In the genomic region with DNA sequence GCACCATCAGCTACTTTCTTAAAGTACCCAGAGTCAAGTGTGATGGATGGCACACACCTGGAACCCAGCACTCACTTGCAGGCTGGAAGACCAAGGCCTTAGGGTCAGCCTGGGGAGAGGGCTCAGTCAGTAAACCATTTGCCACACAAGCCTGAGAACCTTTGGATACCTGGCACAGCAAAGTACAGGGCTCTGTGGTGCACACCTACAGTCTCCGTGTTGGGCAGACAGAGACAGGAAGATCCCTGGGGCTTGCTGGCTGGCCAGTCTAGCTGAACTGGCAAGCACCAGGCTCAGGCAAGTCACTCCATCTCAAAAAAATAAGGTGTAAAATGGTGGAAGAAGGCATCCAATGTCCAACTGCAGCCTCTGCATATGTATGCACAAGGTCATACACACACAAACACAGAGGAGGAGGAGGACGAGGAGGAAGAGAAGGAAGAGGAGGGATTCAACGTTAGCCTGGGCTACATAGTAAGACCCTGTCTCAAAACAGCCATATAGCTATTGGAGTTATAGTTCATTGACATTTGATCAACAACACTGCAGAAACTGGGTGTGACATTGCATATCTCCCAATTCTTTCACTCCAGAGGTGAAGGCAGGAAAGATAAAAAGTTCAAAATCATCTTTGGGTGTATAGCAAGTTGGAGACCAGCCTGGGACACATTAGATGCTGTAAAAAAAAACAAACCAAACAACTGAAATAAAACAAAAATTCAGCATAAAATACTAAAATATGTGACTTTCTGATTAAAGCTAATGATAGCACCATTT, we compare ENCODE assay signal across 27 mouse cellular contexts.
DNase-seq lines count a peak whose midpoint lies in the region; ATAC-seq and TF ChIP-seq lines count a peak whose summit lies in the region.
"Had no signal": no experiment of that assay in that cellular context is flagged by ENCODE, and none has a peak within 500 bp of the region (broad histone marks: within the 10 kb centered on the region; RNA-seq: fewer than 3 reads in every experiment).

No protein-coding gene starts in this region.

- H3K9ac ChIP-seq in liver, embryonic 11.5 days (ENCODE audit: low read depth, low read length): peak overlapping the region; percentile 23; the same call in 1 of the 2 replicates
- peak overlapping the region; percentile 33; the same call in 1 of the 2 replicates for H3K9ac ChIP-seq in liver, embryonic 15.5 days
- no peak overlapping the region for H3K9ac ChIP-seq in stomach, postnatal 0 days (ENCODE audit: low read length)
- H3K9ac ChIP-seq: forebrain, postnatal 0 days; heart, embryonic 15.5 days; hindbrain, embryonic 12.5 days; intestine, embryonic 15.5 days; lung, embryonic 14.5 days; midbrain, embryonic 15.5 days had no signal

- DNase-seq in liver, embryonic 11.5 days (ENCODE audit: low spot score): no peak
- DNase-seq in liver: no peak
- DNase-seq in stomach, postnatal 0 days (ENCODE audit: low spot score): no peak
- no peak for DNase-seq in gastrocnemius, adult 8-10 months (ENCODE audit: low spot score in 2 of 2)
- DNase-seq: adrenal gland, postnatal 25 days; B cell, adult 2 months; cerebellum, adult 8-10 months; cerebellum, postnatal 36 days; forebrain, postnatal 0 days; gastrocnemius, postnatal 14 days; kidney, postnatal 25 days; left cerebral cortex, postnatal 4 days; lung, embryonic 14.5 days; right cerebral cortex, adult 18-20 months; spleen, adult 18-20 months; thymus, adult 2 months; thymus, postnatal 36 days had no signal

- peak overlapping the region; percentile 14; the same call in 1 of the 2 replicates for H3K4me2 ChIP-seq in liver, embryonic 11.5 days
- H3K4me2 ChIP-seq in liver, embryonic 15.5 days: peak overlapping the region; percentile 48
- no peak overlapping the region for H3K4me2 ChIP-seq in stomach, postnatal 0 days (replicated peaks; ENCODE audit: low read depth)
- H3K4me2 ChIP-seq: heart, embryonic 15.5 days; hindbrain, embryonic 12.5 days; intestine, embryonic 15.5 days; lung, embryonic 14.5 days; midbrain, embryonic 15.5 days had no signal

- H3K4me3 ChIP-seq in liver, embryonic 11.5 days (ENCODE audit: low read depth, low read length): no peak overlapping the region
- H3K4me3 ChIP-seq in liver, embryonic 15.5 days (replicated peaks): no peak overlapping the region
- no peak overlapping the region for H3K4me3 ChIP-seq in stomach, postnatal 0 days (ENCODE audit: low read depth, low read length)
- H3K4me3 ChIP-seq: heart, embryonic 10.5 days; heart, embryonic 15.5 days; hindbrain, embryonic 12.5 days; intestine, embryonic 15.5 days; megakaryocyte, embryonic 14.5 days; midbrain, embryonic 15.5 days had no signal

- TF ChIP-seq EP300 in stomach, postnatal 0 days (optimal IDR thresholded peaks at IDR 0.05): no peak

- no peak for TF ChIP-seq CTCF in stomach, postnatal 0 days (IDR thresholded peaks at IDR 0.05; ENCODE audit: low read depth)

- ATAC-seq in liver, embryonic 11.5 days (replicated peaks; ENCODE audit: low FRiP score): peak; percentile 74
- ATAC-seq in erythroid progenitor cell, adult 5-6 weeks (replicated peaks; ENCODE audit: low FRiP score, poor library complexity, severe bottlenecking): peak; percentile 83
- peak; percentile 79 for ATAC-seq in liver, embryonic 15.5 days (ENCODE audit: insufficient read depth)
- ATAC-seq in stomach, postnatal 0 days (ENCODE audit: low FRiP score, low TSS enrichment): peak; percentile 40; the same call in 1 of the 2 replicates
- no peak for ATAC-seq in megakaryocyte, adult 5-6 weeks (ENCODE audit: poor library complexity, severe bottlenecking)
- ATAC-seq: forebrain, postnatal 0 days; hindbrain, postnatal 0 days; intestine, embryonic 15.5 days; midbrain, embryonic 15.5 days had no signal

- peaks cover 5% of the 10 kb centered on the region; the same call in 1 of the 2 replicates for H3K4me1 ChIP-seq in liver, embryonic 11.5 days (replicated peaks; ENCODE audit: control insufficient read depth, insufficient read depth, low read length)
- peaks cover 35% of the 10 kb centered on the region for H3K4me1 ChIP-seq in liver, embryonic 15.5 days (replicated peaks)
- H3K4me1 ChIP-seq in stomach, postnatal 0 days (replicated peaks; ENCODE audit: control insufficient read depth, insufficient read depth): no peaks in the 10 kb centered on the region
- H3K4me1 ChIP-seq: heart, embryonic 10.5 days; heart, embryonic 15.5 days; hindbrain, embryonic 12.5 days; intestine, embryonic 15.5 days; midbrain, embryonic 15.5 days had no signal

- H3K27ac ChIP-seq in liver, embryonic 11.5 days (ENCODE audit: low read depth, low read length): peak overlapping the region; percentile 53
- H3K27ac ChIP-seq in liver, embryonic 15.5 days (replicated peaks): peak overlapping the region; percentile 86
- H3K27ac ChIP-seq in stomach, postnatal 0 days (replicated peaks): no peak overlapping the region
- H3K27ac ChIP-seq: heart, embryonic 10.5 days; heart, embryonic 15.5 days; hindbrain, embryonic 12.5 days; hindbrain, postnatal 0 days; intestine, embryonic 15.5 days; midbrain, embryonic 15.5 days had no signal

- H3K36me3 ChIP-seq in liver, embryonic 11.5 days (ENCODE audit: control insufficient read depth, insufficient read depth, low read length): peaks cover 8% of the 10 kb centered on the region
- peaks cover 41% of the 10 kb centered on the region for H3K36me3 ChIP-seq in liver, embryonic 15.5 days (replicated peaks)
- H3K36me3 ChIP-seq in stomach, postnatal 0 days (ENCODE audit: control insufficient read depth, insufficient read depth, low read length): peaks cover 4% of the 10 kb centered on the region; the same call in 1 of the 2 replicates
- H3K36me3 ChIP-seq: heart, embryonic 15.5 days; intestine, embryonic 15.5 days had no signal

- no peaks in the 10 kb centered on the region for H3K27me3 ChIP-seq in liver, embryonic 11.5 days (replicated peaks; ENCODE audit: control insufficient read depth, insufficient read depth, low read length)
- H3K27me3 ChIP-seq in liver, embryonic 15.5 days: no peaks in the 10 kb centered on the region
- H3K27me3 ChIP-seq in stomach, postnatal 0 days (ENCODE audit: control insufficient read depth, insufficient read depth, low read length): no peaks in the 10 kb centered on the region
- H3K27me3 ChIP-seq: heart, embryonic 15.5 days; hindbrain, embryonic 12.5 days; intestine, embryonic 15.5 days; megakaryocyte, embryonic 14.5 days; midbrain, embryonic 15.5 days had no signal

- no peaks in the 10 kb centered on the region for H3K9me3 ChIP-seq in liver, embryonic 11.5 days (ENCODE audit: control insufficient read depth, low read length)
- H3K9me3 ChIP-seq in liver, embryonic 15.5 days (replicated peaks): no peaks in the 10 kb centered on the region
- no peaks in the 10 kb centered on the region for H3K9me3 ChIP-seq in stomach, postnatal 0 days (ENCODE audit: control insufficient read depth, low read length)
- H3K9me3 ChIP-seq: heart, embryonic 10.5 days; heart, embryonic 15.5 days; hindbrain, embryonic 12.5 days; intestine, embryonic 15.5 days; midbrain, embryonic 15.5 days had no signal

- WGBS in liver, embryonic 11.5 days: 77% methylated on average over 3 of the region's 3 CpGs
- WGBS in liver, embryonic 15.5 days (ENCODE audit: insufficient replicate concordance): 58% methylated on average over 3 of the region's 3 CpGs
- WGBS in stomach, postnatal 0 days: 85% methylated on average over 3 of the region's 3 CpGs
